Mouse (Mus musculus): Measurements from ENCODE around the gene Nqo2.

DNA sequence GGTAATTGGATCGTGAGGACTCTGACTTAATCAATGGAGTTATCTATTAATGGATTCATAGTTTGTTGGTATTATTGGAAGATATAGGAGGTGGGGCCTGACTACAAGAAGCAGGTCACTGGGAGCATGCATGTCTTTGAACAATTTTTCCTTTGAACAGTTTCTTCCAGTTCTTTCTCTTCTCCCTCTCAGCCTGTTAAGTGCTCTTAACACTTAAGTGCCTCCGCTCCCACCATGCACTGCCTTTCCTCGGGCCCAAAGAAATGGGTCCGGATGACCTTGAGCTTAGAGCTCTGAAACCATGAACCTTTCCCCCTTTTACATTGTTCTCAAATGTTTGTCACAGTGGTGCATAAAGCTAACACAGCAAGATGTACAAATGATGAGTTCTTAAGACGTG lies 72.2 kb downstream of the Nqo2 start:
- TF ChIP-seq POLR2A (IDR thresholded peaks at IDR 0.05; ENCODE audit: insufficient read depth, low read depth, low read length) (no peak), CTCF (IDR thresholded peaks at IDR 0.05; ENCODE audit: insufficient read depth, low read depth, low read length) (no peak)

Measured in olfactory bulb, adult 2 months (tissue).